Mouse (Mus musculus) brain, embryonic 14.5 days (tissue): ENCODE results near the gene Zfp106.

ENCODE experiments used
- CTCF ChIP-seq: fragments of 200-500 bp; IDR thresholded peaks from 2 replicates; pipeline ENCODE4 v1.5.1; 2012; ENCODE audit warnings: inconsistent platforms, mild to moderate bottlenecking, moderate library complexity, borderline replicate concordance; ENCODE audit not compliant: insufficient read depth, insufficient read length; ENCODE audit errors: extremely low read depth
- POLR2A ChIP-seq: fragments of 200-500 bp; IDR thresholded peaks from 2 replicates; pipeline ENCODE4 v1.6.1; 2012; ENCODE audit warnings: mild to moderate bottlenecking, inconsistent platforms, borderline replicate concordance; ENCODE audit not compliant: poor library complexity, insufficient read depth, insufficient read length, severe bottlenecking; ENCODE audit errors: extremely low read depth

GRCm38 (mm10) chr2:120562859-120563234, 796 bp downstream of the Zfp106 start:
- TF ChIP-seq POLR2A = no peak
- no peak for TF ChIP-seq CTCF
